In genomic region chr9:65672996-65673395, GRCm38 (mm10) we compare ENCODE assay signal across 13 mouse cellular contexts. TPM values are rescaled to one million over a fixed set of nuclear protein-coding genes. Genes with fewer than 3 reads are reported as not detected.
DNase-seq lines count a peak whose midpoint lies in the region; ATAC-seq and TF ChIP-seq lines count a peak whose summit lies in the region.
"Had no signal": no experiment of that assay in that cellular context is flagged by ENCODE, and none has a peak within 500 bp of the region (broad histone marks: within the 10 kb centered on the region; RNA-seq: fewer than 3 reads in every experiment).

No protein-coding gene starts in this region.

- 47% methylated on average over 11 of the region's 11 CpGs for WGBS in lung, embryonic 15.5 days
- WGBS in lung, adult 2 months: 31% methylated on average over 11 of the region's 11 CpGs
- 62% methylated on average over 11 of the region's 11 CpGs for WGBS in embryonic facial prominence, embryonic 12.5 days
- WGBS in stomach, embryonic 14.5 days: 49% methylated on average over 11 of the region's 11 CpGs
- WGBS in midbrain, postnatal 0 days: 81% methylated on average over 11 of the region's 11 CpGs

- H3K4me2 ChIP-seq in lung, embryonic 15.5 days: no peak overlapping the region
- no peak overlapping the region for H3K4me2 ChIP-seq in embryonic facial prominence, embryonic 12.5 days (replicated peaks)
- H3K4me2 ChIP-seq in stomach, embryonic 14.5 days (replicated peaks; ENCODE audit: low read depth, low read length): no peak overlapping the region
- no peak overlapping the region for H3K4me2 ChIP-seq in midbrain, postnatal 0 days (ENCODE audit: low read depth, low read length, poor library complexity, severe bottlenecking)

- TF ChIP-seq CTCF in lung, adult 2 months (IDR thresholded peaks at IDR 0.05; ENCODE audit: insufficient read depth, low read length): no peak
- no peak for TF ChIP-seq CTCF in midbrain, postnatal 0 days (IDR thresholded peaks at IDR 0.05)

- H3K27me3 ChIP-seq in lung, embryonic 15.5 days: no peaks in the 10 kb centered on the region
- no peaks in the 10 kb centered on the region for H3K27me3 ChIP-seq in embryonic facial prominence, embryonic 12.5 days
- H3K27me3 ChIP-seq in stomach, embryonic 14.5 days (ENCODE audit: control insufficient read depth, insufficient read depth, low read length): no peaks in the 10 kb centered on the region
- no peaks in the 10 kb centered on the region for H3K27me3 ChIP-seq in midbrain, postnatal 0 days (ENCODE audit: insufficient read depth, low read length)

- peaks cover 24% of the 10 kb centered on the region for H3K4me1 ChIP-seq in lung, embryonic 15.5 days
- H3K4me1 ChIP-seq in lung, adult 2 months (ENCODE audit: control insufficient read depth, insufficient read depth, low read length): peaks cover 21% of the 10 kb centered on the region
- H3K4me1 ChIP-seq in embryonic facial prominence, embryonic 12.5 days: peaks cover 15% of the 10 kb centered on the region
- H3K4me1 ChIP-seq in stomach, embryonic 14.5 days (ENCODE audit: control insufficient read depth, insufficient read depth, low read length): peaks cover 16% of the 10 kb centered on the region
- peaks cover 2% of the 10 kb centered on the region; the same call in 1 of the 2 replicates for H3K4me1 ChIP-seq in midbrain, postnatal 0 days (ENCODE audit: insufficient read depth, low read length)

- H3K4me3 ChIP-seq in lung, embryonic 15.5 days: no peak overlapping the region
- H3K4me3 ChIP-seq in lung, adult 2 months (replicated peaks; ENCODE audit: extremely low read depth, low read depth, low read length): no peak overlapping the region
- no peak overlapping the region for H3K4me3 ChIP-seq in embryonic facial prominence, embryonic 12.5 days
- H3K4me3 ChIP-seq in stomach, embryonic 14.5 days (ENCODE audit: low read depth, low read length): no peak overlapping the region
- no peak overlapping the region for H3K4me3 ChIP-seq in midbrain, postnatal 0 days (ENCODE audit: low read depth, low read length)

- H3K36me3 ChIP-seq in lung, embryonic 15.5 days: no peaks in the 10 kb centered on the region
- H3K36me3 ChIP-seq in embryonic facial prominence, embryonic 12.5 days: no peaks in the 10 kb centered on the region
- no peaks in the 10 kb centered on the region for H3K36me3 ChIP-seq in stomach, embryonic 14.5 days (ENCODE audit: control insufficient read depth, insufficient read depth, low read length)
- H3K36me3 ChIP-seq in midbrain, postnatal 0 days (ENCODE audit: insufficient read depth, low read length): no peaks in the 10 kb centered on the region

- no peak for DNase-seq in lung, adult 2 months
- DNase-seq in kidney, adult 8-10 months: peak; percentile 58 to 65
- no peak for DNase-seq in left cerebral cortex, adult 18-20 months (ENCODE audit: low spot score in 2 of 2)
- no peak for DNase-seq in midbrain, postnatal 0 days (ENCODE audit: low spot score)
- DNase-seq: adrenal gland, postnatal 25 days; cerebellum, postnatal 10 days; left cerebral cortex, postnatal 4 days had no signal

- no peak for ATAC-seq in lung, embryonic 15.5 days (ENCODE audit: borderline replicate concordance, extremely low read depth, low FRiP score, low TSS enrichment)
- no peak for ATAC-seq in embryonic facial prominence, embryonic 12.5 days (ENCODE audit: insufficient number of reproducible peaks, insufficient read depth, low FRiP score, low TSS enrichment)
- ATAC-seq in stomach, embryonic 14.5 days (ENCODE audit: insufficient number of reproducible peaks, insufficient read depth, low FRiP score, low read depth): no peak
- ATAC-seq in monocyte, adult 5-6 weeks (replicated peaks; ENCODE audit: insufficient number of reproducible peaks, low FRiP score, low TSS enrichment, poor library complexity, severe bottlenecking): no peak
- ATAC-seq in midbrain, postnatal 0 days (ENCODE audit: low FRiP score): no peak
- ATAC-seq: forebrain, embryonic 14.5 days had no signal

- H3K9ac ChIP-seq in lung, embryonic 15.5 days: no peak overlapping the region
- no peak overlapping the region for H3K9ac ChIP-seq in embryonic facial prominence, embryonic 12.5 days
- H3K9ac ChIP-seq in stomach, embryonic 14.5 days (replicated peaks; ENCODE audit: low read depth, low read length): no peak overlapping the region
- no peak overlapping the region for H3K9ac ChIP-seq in midbrain, postnatal 0 days (replicated peaks; ENCODE audit: low read length, poor library complexity, severe bottlenecking)

- peak overlapping the region; percentile 31; the same call in 1 of the 2 replicates for H3K27ac ChIP-seq in lung, embryonic 15.5 days
- peak overlapping the region; percentile 14 for H3K27ac ChIP-seq in embryonic facial prominence, embryonic 12.5 days
- H3K27ac ChIP-seq in stomach, embryonic 14.5 days (ENCODE audit: low read length): peak overlapping the region; percentile 27; the same call in 1 of the 2 replicates
- no peak overlapping the region for H3K27ac ChIP-seq in midbrain, postnatal 0 days (ENCODE audit: low read depth, low read length)

- no peaks in the 10 kb centered on the region for H3K9me3 ChIP-seq in lung, embryonic 15.5 days
- no peaks in the 10 kb centered on the region for H3K9me3 ChIP-seq in embryonic facial prominence, embryonic 12.5 days
- H3K9me3 ChIP-seq in stomach, embryonic 14.5 days (ENCODE audit: control insufficient read depth, low read depth, low read length): no peaks in the 10 kb centered on the region
- H3K9me3 ChIP-seq in midbrain, postnatal 0 days (ENCODE audit: low read length): no peaks in the 10 kb centered on the region

- TF ChIP-seq POLR2A in lung, adult 2 months (IDR thresholded peaks at IDR 0.05; ENCODE audit: borderline replicate concordance, extremely low read depth, low read depth, low read length): no peak

RNA-seq across cellular contexts. Expression of gene Oaz2, which starts 5.2 kb away (rescaled TPM):
- polyA plus RNA-seq in lung, embryonic 15.5 days (2015; fragmentation: Nextera tagmentation; extraction: Ambion mirVana): 396 and 422 TPM in 2 replicates
- polyA plus RNA-seq in lung, adult 2 months (2012; rRNA removed): 242 and 274 TPM in 2 replicates
- 299 TPM in 2 replicates for polyA plus RNA-seq in embryonic facial prominence, embryonic 12.5 days (2016; fragmentation: Nextera tagmentation; extraction: Ambion mirVana)
- polyA plus RNA-seq in stomach, embryonic 14.5 days (2014; fragmentation: Nextera tagmentation; extraction: Ambion mirVana): 182 and 190 TPM in 2 replicates
- 100 to 1,000 TPM; 241 to 243 TPM for total RNA-seq in left cerebral cortex, adult 18-20 months (2021)
- 72.0 to 107 TPM (median 78.2 TPM) in 3 replicates for total RNA-seq in monocyte, adult 5-6 weeks (2017)
- total RNA-seq in midbrain, postnatal 0 days (2014; rRNA removed): 252 and 274 TPM in 2 replicates
- polyA plus RNA-seq in midbrain, postnatal 0 days (2015; fragmentation: Nextera tagmentation; extraction: Ambion mirVana): 382 and 399 TPM in 2 replicates

RNA-seq across cellular contexts. Expression of gene Rbpms2, which starts 43.5 kb away (rescaled TPM):
- 15.1 and 16.6 TPM in 2 replicates for polyA plus RNA-seq in lung, embryonic 15.5 days (2015; fragmentation: Nextera tagmentation; extraction: Ambion mirVana)
- polyA plus RNA-seq in lung, adult 2 months (2012; rRNA removed): 16.0 and 18.4 TPM in 2 replicates
- polyA plus RNA-seq in embryonic facial prominence, embryonic 12.5 days (2016; fragmentation: Nextera tagmentation; extraction: Ambion mirVana): 16.7 and 18.7 TPM in 2 replicates
- 28.2 and 32.5 TPM in 2 replicates for polyA plus RNA-seq in stomach, embryonic 14.5 days (2014; fragmentation: Nextera tagmentation; extraction: Ambion mirVana)
- 1 to 10 TPM; 3.0 to 3.6 TPM for total RNA-seq in left cerebral cortex, adult 18-20 months (2021)
- total RNA-seq in monocyte, adult 5-6 weeks (2017): 0.48 to 4.1 TPM (median 0.53 TPM) in 3 replicates
- 3.1 and 5.8 TPM in 2 replicates for total RNA-seq in midbrain, postnatal 0 days (2014; rRNA removed)
- 3.4 and 3.7 TPM in 2 replicates for polyA plus RNA-seq in midbrain, postnatal 0 days (2015; fragmentation: Nextera tagmentation; extraction: Ambion mirVana)
- total RNA-seq: MEL had no signal

Comparison
In these comparisons a context has a peak if more than half of its experiments do, and no peak if none do; other contexts are left out.
1. DNase-seq: peak in kidney, adult 8-10 months (2 of 2); none in lung, adult 2 months (single experiment), left cerebral cortex, adult 18-20 months (0 of 2) and midbrain, postnatal 0 days (single experiment).